Mouse (Mus musculus) stomach, embryonic 15.5 days (tissue): ENCODE measurements around the gene Sec14l5. TPM values are rescaled to one million over a fixed set of nuclear protein-coding genes. Genes with fewer than 3 reads are reported as not detected.

Experiments used
- ATAC-seq: fragments of 200-750 bp; cut with Nextera tagmentation; 2 replicates; pipeline ENCODE4 v1.8.0; 2017; ENCODE audit warnings: low read depth, moderate number of reproducible peaks, moderate TSS enrichment; ENCODE audit not compliant: insufficient read depth, low FRiP score
- H3K27ac ChIP-seq: fragments of 300-500 bp; sonication (generic); 2 replicates; pipeline ENCODE4 v1.5.1; 2015; ENCODE audit warnings: mild to moderate bottlenecking, inconsistent platforms
- H3K27me3 ChIP-seq: fragments of 300-500 bp; sonication (generic); replicated peaks from 2 replicates; pipeline ENCODE4 v1.6.1; 2015; ENCODE audit warnings: inconsistent platforms
- H3K36me3 ChIP-seq: fragments of 300-500 bp; sonication (generic); 2 replicates; pipeline ENCODE4 v1.6.1; 2015; ENCODE audit warnings: inconsistent platforms
- H3K4me1 ChIP-seq: fragments of 300-500 bp; sonication (generic); 2 replicates; pipeline ENCODE4 v1.6.1; 2015; ENCODE audit warnings: inconsistent platforms
- H3K4me2 ChIP-seq: fragments of 300-500 bp; sonication (generic); 2 replicates; pipeline ENCODE4 v1.6.1; 2015; ENCODE audit warnings: mild to moderate bottlenecking, inconsistent platforms
- H3K4me3 ChIP-seq: fragments of 300-500 bp; sonication (generic); replicated peaks from 2 replicates; pipeline ENCODE4 v1.5.1; 2015; ENCODE audit warnings: inconsistent platforms
- H3K9ac ChIP-seq: fragments of 300-500 bp; sonication (generic); 2 replicates; pipeline ENCODE4 v1.6.1; 2015; ENCODE audit warnings: inconsistent platforms
- H3K9me3 ChIP-seq: fragments of 300-500 bp; sonication (generic); 2 replicates; pipeline ENCODE4 v1.6.1; 2016; ENCODE audit warnings: inconsistent platforms
- WGBS: fragments of 180-500 bp; shearing (Covaris S2); methylation state at CpG from one replicate; pipeline ENCODE4 v1.1.7; 2015; 5-methylcytosine and 5-hydroxymethylcytosine counted together
- polyA plus RNA-seq: library from polyadenylated mRNA; unstranded; fragments of >200 nt; fragmentation: Nextera tagmentation; extraction: Ambion mirVana; gene quantifications from 2 replicates; pipeline ENCODE4 v1.2.1, GENCODE M21; 2015

The Sec14l5 gene
- polyA plus RNA-seq, result 0.05 and 0.14 TPM in 2 replicates

DNA sequence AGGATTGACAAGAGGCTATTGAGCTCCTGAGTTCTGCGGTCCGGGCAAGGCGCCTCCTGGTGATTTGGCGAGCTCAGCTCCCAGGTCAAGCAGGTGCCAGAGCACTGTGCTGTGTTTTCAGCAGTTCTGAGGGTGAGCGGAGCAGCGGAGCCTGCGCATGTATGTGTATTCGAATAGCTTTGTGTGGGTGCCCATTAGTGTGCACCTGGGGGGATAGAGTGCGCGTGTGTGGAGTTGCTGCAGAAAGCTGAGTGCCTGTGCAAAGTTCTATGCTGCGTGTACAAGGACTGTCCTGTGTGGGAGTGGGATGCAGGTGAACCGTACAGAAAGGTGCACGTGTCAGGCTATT lies at the start of gene Sec14l5:
Gene Sec14l5, plus strand, starts transcription at position 73 of the 349 bp plus-strand sequence.
- ATAC-seq, result peak; percentile 44
- Histone ChIP-seq H3K27ac (no peak within 1 kb of the TSS), H3K9me3 (no peaks in the 10 kb centered on the region), H3K4me1 (peaks cover 3% of the 10 kb centered on the region; the same call in 1 of the 2 replicates), H3K36me3 (no peaks in the 10 kb centered on the region), H3K27me3 (no peaks in the 10 kb centered on the region), H3K9ac (no peak within 1 kb of the TSS), H3K4me2 (peak within 1 kb of the TSS; percentile 50), H3K4me3 (peak within 1 kb of the TSS; percentile 29)
- WGBS, result 13% methylated on average over 13 of the region's 13 CpGs

DNA sequence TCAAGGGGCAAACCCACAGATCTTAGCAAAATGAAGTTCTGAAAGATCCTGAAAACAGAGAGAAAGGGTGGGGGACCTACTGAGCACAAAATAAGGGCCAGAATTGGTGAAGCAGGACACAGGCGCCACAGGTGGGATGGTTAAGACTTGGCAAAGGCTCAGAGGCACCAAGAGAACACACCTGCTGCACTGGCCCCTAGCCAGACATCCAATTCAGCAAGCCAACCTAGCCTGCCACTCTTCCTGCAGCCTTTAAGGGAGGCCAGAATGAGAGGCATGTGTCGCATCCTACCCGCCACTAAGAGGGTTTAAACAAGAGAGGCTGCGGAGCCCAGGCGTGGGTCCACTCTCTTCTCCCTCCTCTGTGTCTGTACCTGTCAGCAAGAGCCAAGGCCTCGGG lies 45.9 kb upstream of the Sec14l5 start:
- 81% methylated on average over 6 of the region's 6 CpGs for WGBS
- no peaks in the 10 kb centered on the region for H3K9me3 ChIP-seq
- no peak overlapping the region for H3K27ac ChIP-seq
- H3K36me3 ChIP-seq, result no peaks in the 10 kb centered on the region
- no peak overlapping the region for H3K4me2 ChIP-seq
- H3K27me3 ChIP-seq, result no peaks in the 10 kb centered on the region
- no peak overlapping the region for H3K4me3 ChIP-seq
- no peak for ATAC-seq
- no peaks in the 10 kb centered on the region for H3K4me1 ChIP-seq
- H3K9ac ChIP-seq, result no peak overlapping the region

DNA sequence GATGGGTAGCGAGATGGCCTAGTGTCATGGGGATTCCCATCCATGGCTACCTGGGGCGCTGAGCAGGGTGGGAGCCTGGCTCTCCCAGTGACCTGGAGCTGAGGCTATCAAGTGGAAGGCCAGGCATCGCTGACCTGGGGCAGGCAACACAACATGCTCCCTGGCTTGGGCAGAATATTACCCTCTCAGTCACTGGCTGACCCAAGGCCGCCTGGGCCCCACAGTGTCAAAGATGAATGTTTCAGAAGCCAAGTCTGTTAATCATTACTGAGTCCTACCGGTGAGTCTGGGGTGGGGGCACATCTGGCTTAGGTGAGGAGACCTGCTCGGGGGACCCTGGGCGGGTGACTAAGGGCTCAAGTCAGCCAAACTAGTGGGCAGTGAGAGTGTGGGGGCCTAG lies 37.0 kb upstream of the Sec14l5 start:
- ATAC-seq, result peak; percentile 55
- no peaks in the 10 kb centered on the region for H3K27me3 ChIP-seq
- H3K4me1 ChIP-seq, result no peaks in the 10 kb centered on the region
- H3K9ac ChIP-seq, result no peak overlapping the region
- WGBS, result 55% methylated on average over 7 of the region's 7 CpGs
- H3K27ac ChIP-seq, result no peak overlapping the region
- no peak overlapping the region for H3K4me3 ChIP-seq
- H3K4me2 ChIP-seq, result no peak overlapping the region
- no peaks in the 10 kb centered on the region for H3K9me3 ChIP-seq
- no peaks in the 10 kb centered on the region for H3K36me3 ChIP-seq

DNA sequence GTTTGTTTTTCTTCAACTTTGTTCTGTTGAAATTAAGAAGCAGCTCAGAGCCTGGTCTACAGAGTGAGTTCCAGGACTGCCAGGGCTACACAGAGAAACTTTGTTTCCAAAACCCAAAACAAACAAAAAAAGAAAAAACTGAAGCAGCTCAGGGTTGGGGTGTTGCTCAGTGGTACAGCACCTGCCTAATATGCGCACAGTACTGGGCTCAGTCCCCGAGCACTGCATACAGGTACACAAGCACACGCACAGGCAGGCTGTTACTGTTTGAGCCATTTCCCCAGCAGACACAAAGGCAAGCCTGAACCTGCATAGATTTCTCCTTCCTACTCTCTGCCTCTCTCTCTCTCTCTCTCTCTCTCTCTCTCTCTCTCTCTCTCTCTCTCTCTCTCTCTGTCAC lies 35.9 kb upstream of the Sec14l5 start:
- no peaks in the 10 kb centered on the region for H3K9me3 ChIP-seq
- H3K27me3 ChIP-seq, result no peaks in the 10 kb centered on the region
- H3K4me1 ChIP-seq, result no peaks in the 10 kb centered on the region
- H3K4me3 ChIP-seq, result no peak overlapping the region
- no peak for ATAC-seq
- H3K36me3 ChIP-seq, result no peaks in the 10 kb centered on the region
- no peak overlapping the region for H3K4me2 ChIP-seq
- no peak overlapping the region for H3K9ac ChIP-seq
- WGBS, result 60% methylated on average over 3 of the region's 3 CpGs
- H3K27ac ChIP-seq, result no peak overlapping the region

DNA sequence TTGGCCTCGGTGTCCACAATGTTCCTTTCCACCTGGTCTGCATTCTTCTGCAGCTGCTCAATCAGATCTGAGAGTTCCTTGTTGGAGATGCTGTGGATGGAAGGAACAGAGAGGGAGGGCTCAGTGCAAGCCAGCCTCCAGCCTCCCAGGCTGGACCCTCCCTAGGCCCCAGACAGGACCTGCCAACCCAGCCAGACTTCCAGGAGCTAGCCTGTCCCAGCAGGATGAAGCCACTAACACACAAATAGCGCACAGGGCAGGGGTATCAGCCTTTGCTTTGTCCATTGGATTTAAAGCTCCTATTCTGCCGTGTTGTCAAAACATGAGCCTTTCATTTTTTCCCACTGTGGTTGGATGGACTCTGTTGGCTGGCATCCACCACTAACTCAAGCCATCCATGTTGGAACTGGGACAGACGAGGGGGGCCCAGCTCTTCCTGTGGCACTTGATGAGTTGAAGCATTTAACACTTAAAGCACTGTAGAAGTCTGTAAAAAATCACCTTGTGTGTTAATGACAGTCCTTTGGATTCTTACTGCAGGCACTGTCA lies 33.8 kb upstream of the Sec14l5 start:
- Histone ChIP-seq H3K9me3 (no peaks in the 10 kb centered on the region), H3K27me3 (no peaks in the 10 kb centered on the region), H3K27ac (no peak overlapping the region), H3K36me3 (no peaks in the 10 kb centered on the region), H3K4me2 (no peak overlapping the region), H3K4me1 (no peaks in the 10 kb centered on the region), H3K4me3 (no peak overlapping the region), H3K9ac (no peak overlapping the region)
- ATAC-seq, result no peak
- 64% methylated on average over 4 of the region's 4 CpGs for WGBS

DNA sequence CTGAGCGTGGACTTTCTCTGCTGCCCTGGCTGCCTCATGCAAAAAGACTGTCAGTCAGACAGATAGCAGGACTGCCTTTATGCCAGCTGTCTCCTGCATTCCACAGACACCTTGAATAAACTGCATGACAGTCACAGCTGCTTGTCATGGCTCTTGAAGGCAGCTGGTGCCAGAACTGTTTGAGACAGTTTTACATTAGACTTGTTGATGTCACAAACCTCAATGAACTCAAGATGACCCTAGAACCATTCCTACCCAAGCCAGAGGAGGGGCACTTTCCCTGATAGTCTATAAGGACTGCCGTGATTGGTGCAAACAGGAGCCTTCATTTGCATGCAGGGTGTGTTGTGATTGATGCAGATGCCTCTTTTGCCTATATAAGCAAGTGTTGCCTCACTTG lies 33.3 kb upstream of the Sec14l5 start:
- Histone ChIP-seq H3K9ac (no peak overlapping the region), H3K4me3 (no peak overlapping the region), H3K36me3 (no peaks in the 10 kb centered on the region), H3K4me2 (no peak overlapping the region), H3K4me1 (no peaks in the 10 kb centered on the region), H3K27me3 (no peaks in the 10 kb centered on the region), H3K27ac (no peak overlapping the region), H3K9me3 (no peaks in the 10 kb centered on the region)
- WGBS, result 49% methylated on average over 2 of the region's 2 CpGs
- no peak for ATAC-seq

DNA sequence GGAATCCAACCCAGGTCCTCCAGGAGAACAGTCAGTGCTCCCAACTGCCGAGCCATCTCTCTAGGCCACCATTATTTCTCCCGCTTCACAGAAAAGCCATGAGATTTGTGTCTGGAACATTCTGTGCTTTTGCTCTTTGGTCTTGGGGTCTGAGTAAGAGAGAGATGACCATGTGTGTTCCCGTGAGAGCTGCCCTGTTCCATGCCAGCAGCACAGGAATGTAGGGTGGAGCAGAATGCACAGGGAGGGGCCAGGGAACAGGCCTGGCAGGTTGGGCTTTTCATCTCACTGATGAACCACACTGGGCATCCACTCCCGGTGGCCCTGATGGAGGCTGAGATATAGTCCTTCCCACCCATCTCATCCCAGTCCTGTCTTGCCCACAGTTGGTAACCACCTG lies 27.5 kb upstream of the Sec14l5 start:
- no peaks in the 10 kb centered on the region for H3K4me1 ChIP-seq
- H3K27me3 ChIP-seq, result no peaks in the 10 kb centered on the region
- H3K9me3 ChIP-seq, result no peaks in the 10 kb centered on the region
- H3K9ac ChIP-seq, result no peak overlapping the region
- H3K4me2 ChIP-seq, result no peak overlapping the region
- no peak overlapping the region for H3K27ac ChIP-seq
- WGBS, result 66% methylated on average over 4 of the region's 4 CpGs
- H3K36me3 ChIP-seq, result no peaks in the 10 kb centered on the region
- no peak overlapping the region for H3K4me3 ChIP-seq
- ATAC-seq, result 0 out of 2 replicates have a peak, but pooled peaks have one; percentile 5

DNA sequence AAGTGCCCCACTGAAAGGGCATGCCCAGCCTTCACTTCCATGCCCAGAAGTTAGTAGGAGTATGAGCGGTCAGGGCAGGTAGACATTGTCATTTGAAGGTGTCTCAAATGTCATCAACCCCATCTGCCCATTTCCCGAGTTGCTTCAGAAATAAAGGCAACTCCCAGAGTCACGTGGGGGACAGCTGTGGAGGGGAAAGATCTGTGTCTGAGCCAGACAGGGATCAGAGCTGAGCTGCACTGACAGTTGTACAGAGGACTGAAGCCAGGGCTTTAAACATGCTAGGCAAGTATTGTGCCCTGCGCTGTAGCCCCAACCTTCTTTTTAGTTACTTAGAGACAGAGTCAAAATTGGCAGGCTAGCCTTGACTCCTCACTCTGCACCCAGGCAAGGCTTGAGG lies 27.1 kb upstream of the Sec14l5 start:
- WGBS, result 79% methylated on average over 4 of the region's 4 CpGs
- no peak overlapping the region for H3K27ac ChIP-seq
- no peaks in the 10 kb centered on the region for H3K36me3 ChIP-seq
- no peaks in the 10 kb centered on the region for H3K27me3 ChIP-seq
- no peaks in the 10 kb centered on the region for H3K4me1 ChIP-seq
- no peaks in the 10 kb centered on the region for H3K9me3 ChIP-seq
- H3K4me2 ChIP-seq, result no peak overlapping the region
- ATAC-seq, result no peak
- H3K4me3 ChIP-seq, result no peak overlapping the region
- H3K9ac ChIP-seq, result no peak overlapping the region

DNA sequence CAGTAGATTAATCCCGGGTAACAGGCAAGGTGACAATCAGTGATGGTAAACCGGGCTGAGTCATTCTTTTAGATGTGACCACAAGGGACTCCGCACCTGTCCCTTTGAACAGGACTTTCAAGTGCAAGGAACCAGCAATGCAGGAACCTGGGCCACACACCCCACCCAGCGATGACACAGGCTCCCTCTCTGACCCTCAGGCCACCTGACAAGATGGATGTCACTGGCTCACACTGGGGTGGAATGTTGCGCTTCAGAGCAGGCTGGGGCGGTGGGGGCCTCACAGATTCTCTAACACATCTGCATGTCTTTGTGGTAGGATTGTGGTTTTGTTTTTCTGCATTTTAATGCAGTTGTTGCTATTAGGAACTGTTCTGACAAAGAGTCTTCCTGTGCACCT lies 23.4 kb upstream of the Sec14l5 start:
- Histone ChIP-seq H3K27me3 (no peaks in the 10 kb centered on the region), H3K9ac (no peak overlapping the region), H3K4me1 (peaks cover 5% of the 10 kb centered on the region; the same call in 1 of the 2 replicates), H3K36me3 (no peaks in the 10 kb centered on the region), H3K4me3 (no peak overlapping the region), H3K4me2 (no peak overlapping the region), H3K9me3 (no peaks in the 10 kb centered on the region), H3K27ac (no peak overlapping the region)
- WGBS, result 47% methylated on average over 6 of the region's 6 CpGs
- no peak for ATAC-seq

DNA sequence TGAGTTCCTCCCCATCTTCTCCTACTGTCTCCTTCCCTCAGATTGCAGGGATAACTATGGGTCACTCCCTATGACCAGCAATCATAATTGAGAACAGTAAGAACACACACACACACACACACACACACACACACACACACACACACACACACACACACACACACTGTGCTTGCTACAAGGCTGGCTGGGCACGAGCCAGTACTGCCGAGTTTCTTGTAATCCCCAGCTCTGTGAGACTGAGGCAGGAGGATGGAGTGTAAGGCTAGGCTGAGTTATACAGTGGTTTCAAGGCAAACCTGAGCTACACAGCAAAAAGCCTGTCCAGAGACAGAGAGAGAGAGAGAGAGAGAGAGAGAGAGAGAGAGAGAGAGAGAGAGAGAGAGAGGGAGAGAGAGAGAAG lies 16.7 kb upstream of the Sec14l5 start:
- no peak overlapping the region for H3K9ac ChIP-seq
- H3K36me3 ChIP-seq, result no peaks in the 10 kb centered on the region
- peak overlapping the region; percentile 63; the same call in 1 of the 2 replicates for H3K4me2 ChIP-seq
- H3K4me3 ChIP-seq, result no peak overlapping the region
- WGBS, result 30% methylated on average over 2 of the region's 2 CpGs
- no peaks in the 10 kb centered on the region for H3K9me3 ChIP-seq
- H3K27ac ChIP-seq, result no peak overlapping the region
- H3K27me3 ChIP-seq, result peaks cover 35% of the 10 kb centered on the region
- ATAC-seq, result no peak
- H3K4me1 ChIP-seq, result peaks cover 26% of the 10 kb centered on the region

DNA sequence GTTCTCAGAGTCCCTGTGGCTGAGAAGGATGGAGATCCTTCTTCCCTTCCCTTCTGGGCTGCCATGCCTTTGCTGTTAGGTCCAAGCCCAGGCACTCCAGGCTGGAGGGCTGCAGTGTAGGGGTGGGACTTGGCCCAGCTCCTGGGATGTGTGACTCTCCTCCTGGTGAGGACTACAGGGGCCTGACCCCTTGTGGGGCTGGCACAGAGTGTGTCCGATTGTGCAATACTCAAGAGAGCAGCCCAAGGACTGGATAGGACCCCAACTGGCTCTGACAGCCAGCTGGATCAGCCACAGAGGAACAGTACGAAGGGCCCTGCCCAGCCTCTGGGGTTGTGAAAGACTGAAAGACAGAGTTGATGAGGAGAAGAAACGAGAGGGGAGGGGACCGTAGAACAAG lies 16.1 kb upstream of the Sec14l5 start:
- Histone ChIP-seq H3K36me3 (no peaks in the 10 kb centered on the region), H3K9me3 (no peaks in the 10 kb centered on the region), H3K9ac (0 out of 2 replicates have a peak overlapping the region, but pooled peaks have one; percentile 5), H3K4me3 (peak overlapping the region; percentile 50), H3K27ac (no peak overlapping the region), H3K4me2 (peak overlapping the region; percentile 63), H3K4me1 (peaks cover 27% of the 10 kb centered on the region), H3K27me3 (peaks cover 35% of the 10 kb centered on the region)
- 21% methylated on average over 4 of the region's 4 CpGs for WGBS
- ATAC-seq, result no peak

DNA sequence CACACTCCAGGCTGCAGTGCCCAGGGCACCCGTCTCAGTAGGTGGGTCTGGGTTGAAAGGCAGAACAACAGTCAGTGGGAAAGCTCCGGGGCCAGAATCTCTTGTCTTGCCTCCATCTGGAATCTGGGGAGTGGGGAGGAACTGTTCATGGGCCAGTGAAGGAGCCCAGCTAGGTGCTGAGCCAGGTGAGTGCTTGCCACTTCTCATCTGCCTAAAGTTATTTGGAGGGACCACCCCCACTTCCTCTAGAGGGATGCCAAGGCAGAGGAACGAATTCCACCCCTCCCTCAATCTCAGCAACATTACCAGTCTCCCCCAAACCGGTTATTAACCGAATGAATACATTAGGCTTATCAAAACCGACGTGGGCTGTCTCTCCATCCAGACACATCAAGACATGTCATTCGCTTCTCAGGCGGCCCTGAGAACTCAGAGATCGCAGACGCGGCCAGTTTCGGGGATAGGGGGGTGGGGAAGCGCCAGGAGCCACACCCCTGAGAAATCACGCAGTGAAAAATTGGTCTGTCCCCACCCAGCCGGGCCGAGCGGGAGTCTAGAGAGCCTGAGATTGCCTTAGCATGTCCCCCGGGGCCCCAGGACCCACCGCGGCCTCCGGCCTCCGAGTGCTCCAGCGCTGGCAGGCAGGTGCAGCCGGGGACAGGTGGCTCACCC lies 15.5 kb upstream of the Sec14l5 start:
- Histone ChIP-seq H3K27ac (peak overlapping the region; percentile 51; the same call in 1 of the 2 replicates), H3K4me2 (peak overlapping the region; percentile 63), H3K9ac (0 out of 2 replicates have a peak overlapping the region, but pooled peaks have one; percentile 16), H3K36me3 (no peaks in the 10 kb centered on the region), H3K4me1 (peaks cover 33% of the 10 kb centered on the region), H3K9me3 (no peaks in the 10 kb centered on the region), H3K27me3 (peaks cover 35% of the 10 kb centered on the region), H3K4me3 (peak overlapping the region; percentile 50)
- no peak for ATAC-seq
- 4% methylated on average over 25 of the region's 25 CpGs for WGBS
